Mouse (Mus musculus): ENCODE data around the gene E2f8. TPM values are rescaled to one million over a fixed set of nuclear protein-coding genes. Genes with fewer than 3 reads are reported as not detected.

Gene E2f8
- polyA plus RNA-seq, 1 experiment from 2014 or later = 22.0 TPM

DNA sequence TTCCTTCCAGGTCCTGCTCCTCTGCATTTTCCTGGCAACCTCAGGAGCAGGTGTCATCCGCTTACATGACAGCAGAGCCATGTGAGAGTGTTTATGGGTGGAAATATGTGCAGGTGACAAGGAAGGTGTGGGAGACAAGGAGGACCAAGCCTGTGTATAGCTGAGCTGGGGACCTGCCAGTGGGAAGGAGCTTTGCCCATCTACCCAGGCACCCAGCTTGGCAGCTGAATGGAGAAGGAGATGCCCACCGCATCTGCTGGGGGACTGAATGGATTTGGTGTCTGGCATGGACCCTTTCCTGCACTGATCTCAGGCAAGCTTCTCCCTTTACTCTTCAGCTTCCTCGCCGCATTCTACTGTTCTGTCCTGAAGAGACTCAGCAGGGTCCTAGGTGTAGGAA lies 14.1 kb upstream of the E2f8 start:
- 83% methylated on average over 4 of the region's 4 CpGs for WGBS
- no peak overlapping the region for H3K9ac ChIP-seq (ENCODE audit: low read length)
- no peak overlapping the region for H3K27ac ChIP-seq (ENCODE audit: low read length)
- no peaks in the 10 kb centered on the region for H3K9me3 ChIP-seq (ENCODE audit: control insufficient read depth, low read length)
- no peak overlapping the region for H3K4me3 ChIP-seq (ENCODE audit: low read length)
- no peaks in the 10 kb centered on the region for H3K36me3 ChIP-seq (ENCODE audit: control insufficient read depth, insufficient read depth, low read length)
- peaks cover 14% of the 10 kb centered on the region for H3K4me1 ChIP-seq (replicated peaks; ENCODE audit: control insufficient read depth, insufficient read depth, low read length)
- ATAC-seq (ENCODE audit: low read depth) = no peak
- no peaks in the 10 kb centered on the region for H3K27me3 ChIP-seq (ENCODE audit: control insufficient read depth, insufficient read depth, low read depth, low read length)
- H3K4me2 ChIP-seq (ENCODE audit: low read depth, low read length) = no peak overlapping the region

DNA sequence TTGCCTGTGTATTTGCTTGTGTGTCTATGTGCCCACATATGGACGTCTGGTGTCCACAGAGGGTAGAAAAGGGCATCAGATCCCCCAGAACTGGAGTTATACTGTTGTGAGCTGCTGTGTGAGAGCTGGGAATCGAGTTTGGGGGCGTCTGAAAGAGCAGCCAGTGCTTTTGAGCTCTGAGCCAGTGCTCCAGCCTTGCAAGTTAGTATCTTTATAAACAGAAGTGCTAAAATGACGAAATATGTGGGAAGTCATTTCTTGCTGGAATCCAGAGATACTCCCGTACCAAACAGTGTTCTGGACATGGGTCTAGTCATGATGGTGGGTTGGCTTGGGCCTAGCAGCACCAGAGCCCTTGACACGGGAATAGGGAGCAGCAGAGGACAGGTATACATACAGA lies 13.4 kb upstream of the E2f8 start:
- 55% methylated on average over 6 of the region's 6 CpGs for WGBS
- no peaks in the 10 kb centered on the region for H3K9me3 ChIP-seq (ENCODE audit: control insufficient read depth, low read length)
- no peak for ATAC-seq (ENCODE audit: low read depth)
- no peak overlapping the region for H3K4me3 ChIP-seq (ENCODE audit: low read length)
- H3K4me1 ChIP-seq (replicated peaks; ENCODE audit: control insufficient read depth, insufficient read depth, low read length) = peaks cover 13% of the 10 kb centered on the region
- H3K4me2 ChIP-seq (ENCODE audit: low read depth, low read length) = no peak overlapping the region
- H3K27me3 ChIP-seq (ENCODE audit: control insufficient read depth, insufficient read depth, low read depth, low read length) = no peaks in the 10 kb centered on the region
- H3K9ac ChIP-seq (ENCODE audit: low read length) = no peak overlapping the region
- H3K36me3 ChIP-seq (ENCODE audit: control insufficient read depth, insufficient read depth, low read length) = no peaks in the 10 kb centered on the region
- no peak overlapping the region for H3K27ac ChIP-seq (ENCODE audit: low read length)

DNA sequence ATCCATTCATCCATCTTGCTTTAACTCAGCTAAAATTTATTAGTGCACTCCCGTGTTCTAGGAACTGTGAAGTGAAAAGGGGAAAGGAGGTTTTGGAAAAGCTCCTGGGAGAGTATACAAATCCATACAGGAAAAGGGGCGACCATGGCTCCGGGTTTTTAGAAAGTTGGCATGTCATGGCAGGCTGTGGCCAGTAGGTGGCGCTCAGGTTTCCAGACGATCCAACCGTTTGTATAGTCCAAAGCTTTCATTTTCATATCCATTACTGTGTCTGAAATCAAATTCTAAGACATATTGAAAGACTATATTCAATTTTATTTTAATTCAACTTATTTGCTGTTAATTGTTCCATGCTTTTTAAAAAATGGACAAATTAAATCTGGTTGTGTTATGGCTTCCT lies 12.8 kb upstream of the E2f8 start:
- Histone ChIP-seq H3K4me2 (ENCODE audit: low read depth, low read length) (no peak overlapping the region), H3K4me1 (replicated peaks; ENCODE audit: control insufficient read depth, insufficient read depth, low read length) (peaks cover 13% of the 10 kb centered on the region), H3K27ac (ENCODE audit: low read length) (no peak overlapping the region), H3K9ac (ENCODE audit: low read length) (no peak overlapping the region), H3K27me3 (ENCODE audit: control insufficient read depth, insufficient read depth, low read depth, low read length) (no peaks in the 10 kb centered on the region), H3K36me3 (ENCODE audit: control insufficient read depth, insufficient read depth, low read length) (no peaks in the 10 kb centered on the region), H3K9me3 (ENCODE audit: control insufficient read depth, low read length) (no peaks in the 10 kb centered on the region), H3K4me3 (ENCODE audit: low read length) (no peak overlapping the region)
- no peak for ATAC-seq (ENCODE audit: low read depth)
- WGBS = under 1% methylated on average over 6 of the region's 6 CpGs

DNA sequence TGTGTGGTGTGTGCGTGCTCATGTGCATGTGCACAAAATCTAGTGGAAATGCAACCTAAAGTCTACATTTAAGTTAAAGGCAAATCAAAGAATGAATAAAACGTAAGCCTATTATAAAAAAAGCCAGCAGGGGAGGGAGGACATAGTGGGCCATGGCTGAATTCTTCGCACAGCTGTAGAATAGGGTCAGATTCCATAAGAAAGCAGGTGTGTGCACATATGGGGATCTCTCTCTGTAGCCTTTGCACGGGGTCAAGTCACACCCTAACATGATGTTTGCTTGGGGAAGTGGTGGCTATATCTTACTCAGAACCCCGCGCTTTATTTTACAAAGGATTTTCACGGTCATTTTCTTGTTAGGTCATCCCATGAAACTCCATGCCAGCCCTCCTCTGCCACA lies 11.7 kb upstream of the E2f8 start:
- WGBS = 86% methylated on average over 7 of the region's 7 CpGs
- Histone ChIP-seq H3K27me3 (ENCODE audit: control insufficient read depth, insufficient read depth, low read depth, low read length) (no peaks in the 10 kb centered on the region), H3K9me3 (ENCODE audit: control insufficient read depth, low read length) (no peaks in the 10 kb centered on the region), H3K4me1 (replicated peaks; ENCODE audit: control insufficient read depth, insufficient read depth, low read length) (peaks cover 12% of the 10 kb centered on the region), H3K4me2 (ENCODE audit: low read depth, low read length) (no peak overlapping the region), H3K9ac (ENCODE audit: low read length) (no peak overlapping the region), H3K27ac (ENCODE audit: low read length) (no peak overlapping the region), H3K36me3 (ENCODE audit: control insufficient read depth, insufficient read depth, low read length) (no peaks in the 10 kb centered on the region), H3K4me3 (ENCODE audit: low read length) (no peak overlapping the region)
- no peak for ATAC-seq (ENCODE audit: low read depth)

- Histone ChIP-seq H3K27ac (ENCODE audit: low read length) (no peak overlapping the region), H3K9ac (ENCODE audit: low read length) (no peak overlapping the region), H3K27me3 (ENCODE audit: control insufficient read depth, insufficient read depth, low read depth, low read length) (no peaks in the 10 kb centered on the region), H3K4me1 (replicated peaks; ENCODE audit: control insufficient read depth, insufficient read depth, low read length) (peaks cover 4% of the 10 kb centered on the region; the same call in 1 of the 2 replicates), H3K4me3 (ENCODE audit: low read length) (no peak overlapping the region), H3K36me3 (ENCODE audit: control insufficient read depth, insufficient read depth, low read length) (no peaks in the 10 kb centered on the region), H3K9me3 (ENCODE audit: control insufficient read depth, low read length) (no peaks in the 10 kb centered on the region), H3K4me2 (ENCODE audit: low read depth, low read length) (no peak overlapping the region)
- no peak for ATAC-seq (ENCODE audit: low read depth)
- 58% methylated on average over 5 of the region's 5 CpGs for WGBS
Measured at GRCm38 (mm10) chr7:48891029-48891428, 9.6 kb upstream of the E2f8 start.

GRCm38 (mm10) chr7:48888751-48889150 lies 7.4 kb upstream of the E2f8 start:
- H3K4me2 ChIP-seq (ENCODE audit: low read depth, low read length) = no peak overlapping the region
- H3K9ac ChIP-seq (ENCODE audit: low read length) = no peak overlapping the region
- no peak overlapping the region for H3K27ac ChIP-seq (ENCODE audit: low read length)
- no peaks in the 10 kb centered on the region for H3K36me3 ChIP-seq (ENCODE audit: control insufficient read depth, insufficient read depth, low read length)
- H3K9me3 ChIP-seq (ENCODE audit: control insufficient read depth, low read length) = no peaks in the 10 kb centered on the region
- H3K4me3 ChIP-seq (ENCODE audit: low read length) = no peak overlapping the region
- no peaks in the 10 kb centered on the region for H3K4me1 ChIP-seq (replicated peaks; ENCODE audit: control insufficient read depth, insufficient read depth, low read length)
- H3K27me3 ChIP-seq (ENCODE audit: control insufficient read depth, insufficient read depth, low read depth, low read length) = no peaks in the 10 kb centered on the region
- no peak for ATAC-seq (ENCODE audit: low read depth)
- 65% methylated on average over 2 of the region's 2 CpGs for WGBS

- no peaks in the 10 kb centered on the region for H3K27me3 ChIP-seq (ENCODE audit: control insufficient read depth, insufficient read depth, low read depth, low read length)
- H3K36me3 ChIP-seq (ENCODE audit: control insufficient read depth, insufficient read depth, low read length) = no peaks in the 10 kb centered on the region
- no peak overlapping the region for H3K4me2 ChIP-seq (ENCODE audit: low read depth, low read length)
- H3K9ac ChIP-seq (ENCODE audit: low read length) = no peak overlapping the region
- no peak overlapping the region for H3K4me3 ChIP-seq (ENCODE audit: low read length)
- 23% methylated on average over 8 of the region's 8 CpGs for WGBS
- H3K9me3 ChIP-seq (ENCODE audit: control insufficient read depth, low read length) = no peaks in the 10 kb centered on the region
- no peak for ATAC-seq (ENCODE audit: low read depth)
- H3K27ac ChIP-seq (ENCODE audit: low read length) = no peak overlapping the region
- H3K4me1 ChIP-seq (replicated peaks; ENCODE audit: control insufficient read depth, insufficient read depth, low read length) = no peaks in the 10 kb centered on the region
Measured at GRCm38 (mm10) chr7:48887973-48888372, 6.6 kb upstream of the E2f8 start.

DNA sequence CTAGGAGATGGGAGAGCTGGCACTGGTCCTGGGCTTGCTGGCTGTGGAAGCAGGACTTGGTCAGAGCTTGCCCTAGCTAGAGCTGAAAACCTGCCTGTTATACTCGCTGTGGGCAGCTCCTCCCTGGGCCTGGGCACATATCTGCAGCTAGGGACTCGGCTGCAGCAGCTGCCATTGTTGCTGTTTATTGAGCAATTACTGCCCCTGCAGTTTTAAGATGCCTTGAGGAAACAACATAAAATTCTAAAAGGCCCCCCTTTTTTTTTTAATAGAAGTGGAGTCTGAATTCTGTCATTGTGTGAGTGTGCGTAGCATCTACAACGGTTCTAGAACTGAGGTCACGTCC lies 2.8 kb upstream of the E2f8 start:
- Histone ChIP-seq H3K27me3 (ENCODE audit: control insufficient read depth, insufficient read depth, low read depth, low read length) (no peaks in the 10 kb centered on the region), H3K36me3 (ENCODE audit: control insufficient read depth, insufficient read depth, low read length) (no peaks in the 10 kb centered on the region), H3K4me1 (replicated peaks; ENCODE audit: control insufficient read depth, insufficient read depth, low read length) (peaks cover 9% of the 10 kb centered on the region), H3K4me3 (ENCODE audit: low read length) (no peak overlapping the region), H3K9ac (ENCODE audit: low read length) (no peak overlapping the region), H3K27ac (ENCODE audit: low read length) (no peak overlapping the region), H3K4me2 (ENCODE audit: low read depth, low read length) (no peak overlapping the region), H3K9me3 (ENCODE audit: control insufficient read depth, low read length) (no peaks in the 10 kb centered on the region)
- ATAC-seq (ENCODE audit: low read depth) = no peak
- 50% methylated on average over 5 of the region's 5 CpGs for WGBS

DNA sequence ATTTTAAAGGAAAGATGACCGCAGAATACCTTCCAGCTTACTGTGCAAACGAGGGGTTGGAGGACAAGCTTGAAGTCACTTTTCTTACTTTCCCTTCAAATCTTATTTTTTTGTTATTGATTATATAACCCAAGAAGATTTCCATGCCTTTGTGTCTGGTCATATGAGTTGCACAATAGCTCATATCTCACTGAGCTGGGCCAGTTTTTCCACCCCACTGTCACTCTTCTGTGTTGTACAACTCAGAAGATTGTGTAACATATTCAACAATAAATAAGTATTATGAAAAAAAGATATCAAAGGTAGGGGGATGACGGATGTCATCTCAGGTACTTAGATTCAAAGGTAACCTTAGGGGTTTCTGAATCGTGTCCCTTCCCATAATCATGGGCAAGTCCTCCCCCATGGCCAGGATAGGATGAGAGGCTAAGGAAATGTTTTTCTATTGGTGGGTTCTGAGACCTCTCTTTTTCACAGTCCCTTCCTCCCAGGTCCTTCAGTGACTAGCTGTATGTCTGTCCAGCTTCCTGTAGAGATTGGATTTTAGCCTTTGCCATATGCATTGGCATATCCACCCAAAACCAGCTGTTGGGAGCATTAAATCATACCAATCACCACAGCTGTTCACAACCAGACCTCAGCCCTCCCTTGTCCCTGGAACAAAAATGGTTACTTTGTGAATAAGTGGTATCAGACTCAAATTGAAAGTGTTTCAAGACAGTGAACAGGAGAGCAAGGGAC lies 2.3 kb upstream of the E2f8 start:
- WGBS = 78% methylated on average over 4 of the region's 4 CpGs
- H3K27ac ChIP-seq (ENCODE audit: low read length) = no peak overlapping the region
- H3K4me1 ChIP-seq (replicated peaks; ENCODE audit: control insufficient read depth, insufficient read depth, low read length) = peaks cover 12% of the 10 kb centered on the region
- no peaks in the 10 kb centered on the region for H3K36me3 ChIP-seq (ENCODE audit: control insufficient read depth, insufficient read depth, low read length)
- ATAC-seq (ENCODE audit: low read depth) = no peak
- no peak overlapping the region for H3K9ac ChIP-seq (ENCODE audit: low read length)
- no peak overlapping the region for H3K4me2 ChIP-seq (ENCODE audit: low read depth, low read length)
- no peak overlapping the region for H3K4me3 ChIP-seq (ENCODE audit: low read length)
- no peaks in the 10 kb centered on the region for H3K27me3 ChIP-seq (ENCODE audit: control insufficient read depth, insufficient read depth, low read depth, low read length)
- H3K9me3 ChIP-seq (ENCODE audit: control insufficient read depth, low read length) = no peaks in the 10 kb centered on the region
